Mouse (Mus musculus) heart, embryonic 14.5 days (tissue): ENCODE results near the gene Hist1h4k. TPM values are rescaled to one million over a fixed set of nuclear protein-coding genes. Genes with fewer than 3 reads are reported as not detected.

ENCODE experiments used
- microRNA-seq: library from miRNA; unstranded; fragments of <30 nt; microRNA quantifications from one replicate; pipeline ENCODE4, GENCODE M21; 2016
- polyA plus RNA-seq: library from polyadenylated mRNA; unstranded; fragments of >200 nt; fragmentation: Nextera tagmentation; extraction: Ambion mirVana; gene quantifications from 2 replicates; pipeline ENCODE4 v1.2.1, GENCODE M21; 2014

Gene Hist1h4k
- polyA plus RNA-seq, 1 experiment from 2014 or later, result 4.1 TPM

Small RNA genes within 50 kb of the gene (microRNA-seq; reads per million reads assigned to microRNA genes)
- gene Gm44346, result not detected
- gene Gm44357, result not detected
- not detected for gene Gm44367
- gene Gm44454, result not detected

Other genes with a start within 250 kb of the Hist1h4k start
- 15.0 and 17.5 TPM in 2 replicates for gene Gm11273, start 249.1 kb downstream of the Hist1h4k start, polyA plus RNA-seq
- gene Zkscan8, start 219.4 kb downstream of the Hist1h4k start, polyA plus RNA-seq, result 6.3 and 7.2 TPM in 2 replicates
- gene Olfr1366, start 207.7 kb downstream of the Hist1h4k start, polyA plus RNA-seq, result 0.07 and 0.11 TPM in 2 replicates
- gene Olfr1535, start 190.6 kb downstream of the Hist1h4k start, polyA plus RNA-seq, result not detected in 2 replicates
- not detected in 2 replicates for gene Olfr1364, start 168.7 kb downstream of the Hist1h4k start, polyA plus RNA-seq
- gene Olfr1362, start 136.5 kb downstream of the Hist1h4k start, polyA plus RNA-seq, result not detected in 2 replicates
- gene Olfr11, start 108.0 kb downstream of the Hist1h4k start, polyA plus RNA-seq, result not detected in 2 replicates
- gene Olfr1361, start 87.1 kb downstream of the Hist1h4k start, polyA plus RNA-seq, result not detected in 2 replicates
- not detected in 2 replicates for gene Olfr1360, start 73.1 kb downstream of the Hist1h4k start, polyA plus RNA-seq
- gene Olfr1359, start 52.4 kb downstream of the Hist1h4k start, polyA plus RNA-seq, result not detected in 2 replicates
- gene Hist1h2bl, start 34.4 kb downstream of the Hist1h4k start, polyA plus RNA-seq, result 1.2 and 1.4 TPM in 2 replicates
- gene Hist1h2ai, start 34.1 kb downstream of the Hist1h4k start, polyA plus RNA-seq, result 12.2 and 15.1 TPM in 2 replicates
- gene Hist1h3h, start 32.8 kb downstream of the Hist1h4k start, polyA plus RNA-seq, result 2.4 and 4.4 TPM in 2 replicates
- gene Hist1h2bm, start 28.5 kb downstream of the Hist1h4k start, polyA plus RNA-seq, result 1.00 TPM in 2 replicates
- 0.50 and 0.58 TPM in 2 replicates for gene Hist1h4j, start 15.4 kb downstream of the Hist1h4k start, polyA plus RNA-seq
- 4.3 and 8.0 TPM in 2 replicates for gene Hist1h2ak, start 3.3 kb upstream of the Hist1h4k start, polyA plus RNA-seq
- 2.2 and 2.7 TPM in 2 replicates for gene Hist1h2bn, start 3.6 kb upstream of the Hist1h4k start, polyA plus RNA-seq
- 5.3 and 7.2 TPM in 2 replicates for gene Hist1h1b, start 30.1 kb upstream of the Hist1h4k start, polyA plus RNA-seq
- gene Hist1h3i, start 32.9 kb upstream of the Hist1h4k start, polyA plus RNA-seq, result 70.6 and 84.8 TPM in 2 replicates
- gene Hist1h2an, start 36.7 kb upstream of the Hist1h4k start, polyA plus RNA-seq, result 2.0 TPM in 1 of 2 replicates, not detected in the other
- gene Hist1h2bp, start 37.0 kb upstream of the Hist1h4k start, polyA plus RNA-seq, result 0.38 and 0.58 TPM in 2 replicates
- 9.4 and 9.6 TPM in 2 replicates for gene Hist1h2bq, start 59.7 kb upstream of the Hist1h4k start, polyA plus RNA-seq
- not detected in 2 replicates for gene Hist1h2ao, start 60.0 kb upstream of the Hist1h4k start, polyA plus RNA-seq
- gene Hist1h4m, start 61.2 kb upstream of the Hist1h4k start, polyA plus RNA-seq, result not detected in 2 replicates
- 5.9 and 10.4 TPM in 2 replicates for gene Hist1h4n, start 81.7 kb upstream of the Hist1h4k start, polyA plus RNA-seq
- 1,528 and 1,577 TPM in 2 replicates for gene Hist1h2ap, start 83.0 kb upstream of the Hist1h4k start, polyA plus RNA-seq
- gene Hist1h2br, start 83.2 kb upstream of the Hist1h4k start, polyA plus RNA-seq, result 10.6 and 11.1 TPM in 2 replicates
- 6.0 and 7.1 TPM in 2 replicates for gene Zfp184, start 194.6 kb upstream of the Hist1h4k start, polyA plus RNA-seq
- gene Pom121l2, start 230.7 kb upstream of the Hist1h4k start, polyA plus RNA-seq, result not detected in 2 replicates